Mouse (Mus musculus) spleen, adult 2 months (tissue): ENCODE measurements at regions not wholly inside any gene's neighbourhood (a gene's known extent, or its start where the extent isn't known, plus 50 kb on each side); places are given as distances from the start of the nearest gene placed in this dataset.

Experiments
- DNase-seq, 2 experiments: peaks; one replicate each; pipeline versions ENCODE4 v3.0.0 to v3.0.0-alpha.2; 2012 to 2021; ENCODE audit warnings: low spot score in 2 of 2, low read depth in 1 of 2
- H3K27ac ChIP-seq: fragments of 200-500 bp; 2 replicates; pipeline ENCODE4 v1.5.1; 2012; ENCODE audit warnings: low read length, inconsistent platforms; ENCODE audit not compliant: insufficient read depth
- H3K27me3 ChIP-seq: fragments of 200-500 bp; 2 replicates; pipeline ENCODE4 v1.6.1; 2012; ENCODE audit warnings: mild to moderate bottlenecking, moderate library complexity, low read length, inconsistent platforms; ENCODE audit not compliant: control insufficient read depth, insufficient read depth
- H3K36me3 ChIP-seq: fragments of 200-500 bp; 2 replicates; pipeline ENCODE4 v1.6.1; 2012; ENCODE audit warnings: mild to moderate bottlenecking, low read length, inconsistent platforms; ENCODE audit not compliant: control insufficient read depth, insufficient read depth
- H3K4me1 ChIP-seq: fragments of 200-500 bp; 2 replicates; pipeline ENCODE4 v1.6.1; 2011; ENCODE audit warnings: inconsistent platforms; ENCODE audit not compliant: control insufficient read depth, insufficient read depth, insufficient read length
- H3K4me3 ChIP-seq: fragments of 200-500 bp; 2 replicates; pipeline ENCODE4 v1.5.1; 2011; ENCODE audit warnings: mild to moderate bottlenecking, inconsistent platforms; ENCODE audit not compliant: insufficient read depth, insufficient read length; ENCODE audit errors: extremely low read depth
- CTCF ChIP-seq: fragments of 200-500 bp; IDR thresholded peaks from 2 replicates; pipeline ENCODE4 v1.5.1; 2011; ENCODE audit warnings: mild to moderate bottlenecking, inconsistent platforms; ENCODE audit not compliant: insufficient read depth, insufficient read length, insufficient replicate concordance; ENCODE audit errors: extremely low read depth
- POLR2A ChIP-seq: fragments of 200-500 bp; IDR thresholded peaks from 2 replicates; pipeline ENCODE4 v1.6.1; 2011; ENCODE audit warnings: low read depth, low read length, inconsistent platforms
- WGBS: fragments of 180-500 bp; shearing (Covaris S2); methylation state at CpG from one replicate; pipeline ENCODE4 v1.1.7; 2018; 5-methylcytosine and 5-hydroxymethylcytosine counted together

GRCm38 (mm10) chr5:77494601-77495000 lies 86.8 kb upstream of the Igfbp7 start:
- no peaks in the 10 kb centered on the region for H3K4me1 ChIP-seq
- TF ChIP-seq CTCF (no peak), POLR2A (no peak)
- WGBS = 68% methylated on average over 1 of the region's 1 CpGs

GRCm38 (mm10) chr5:77488969-77489368 lies 81.1 kb upstream of the Igfbp7 start:
- no peaks in the 10 kb centered on the region for H3K4me1 ChIP-seq
- H3K27me3 ChIP-seq = no peaks in the 10 kb centered on the region

More at GRCm38 (mm10) chr5:77494601-77495000, 86.8 kb upstream of the Igfbp7 start:
- no peak overlapping the region for H3K4me3 ChIP-seq
- H3K27ac ChIP-seq = no peak overlapping the region
- H3K36me3 ChIP-seq = no peaks in the 10 kb centered on the region
- no peak for DNase-seq
- no peaks in the 10 kb centered on the region for H3K27me3 ChIP-seq

DNA sequence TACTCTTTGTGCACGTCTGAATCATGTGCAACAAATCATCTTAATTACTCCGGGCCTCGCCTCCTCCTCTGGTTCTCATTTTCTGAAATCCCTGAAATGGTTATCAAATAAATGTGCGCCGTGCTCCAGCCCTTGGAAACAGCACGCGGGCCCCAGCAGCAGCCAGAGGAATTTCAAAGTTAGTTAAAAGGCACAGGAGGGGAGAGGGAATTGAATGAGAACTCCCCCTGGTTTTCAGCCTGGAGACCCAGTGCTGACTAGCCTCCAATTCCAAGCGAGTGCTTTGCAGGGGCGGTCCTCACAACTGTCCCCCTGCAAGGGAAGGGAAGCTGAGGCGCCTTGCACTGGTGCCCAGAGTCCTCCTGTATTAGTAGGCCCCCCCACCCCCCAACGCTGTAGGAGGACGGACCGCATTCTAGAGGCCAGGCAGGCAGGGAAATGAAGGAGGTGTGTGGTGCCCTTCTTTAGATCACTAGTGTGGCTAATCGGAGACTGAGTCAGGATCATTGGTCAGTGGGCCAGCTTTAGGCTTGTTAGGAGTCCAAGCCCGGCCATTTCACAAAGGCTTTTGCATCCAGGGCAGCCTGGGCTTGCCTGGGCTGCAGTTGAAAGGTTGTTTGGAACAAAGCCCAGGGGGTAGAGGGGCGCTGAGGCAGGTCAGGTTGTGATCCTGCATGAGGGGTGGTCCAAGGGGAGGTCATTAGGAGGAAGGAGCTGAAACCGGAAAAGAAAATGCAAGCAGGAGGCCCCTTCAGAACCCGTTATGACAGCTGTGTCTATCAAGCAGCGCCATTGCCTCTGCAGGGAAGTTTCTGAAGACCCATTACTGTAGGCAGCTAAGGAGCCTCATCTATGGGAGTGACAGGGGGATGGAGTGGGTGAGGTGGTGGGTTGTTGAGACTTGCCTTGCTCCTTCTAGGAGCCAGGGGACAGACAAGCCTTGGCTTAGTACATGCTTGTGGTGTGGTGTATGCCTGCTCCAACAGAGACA lies 80.3 kb upstream of the Igfbp7 start:
- no peaks in the 10 kb centered on the region for H3K4me1 ChIP-seq
- no peak for DNase-seq
- TF ChIP-seq CTCF (no peak), POLR2A (no peak)

More at GRCm38 (mm10) chr5:77488969-77489368, 81.1 kb upstream of the Igfbp7 start:
- Histone ChIP-seq H3K27ac (no peak overlapping the region), H3K36me3 (no peaks in the 10 kb centered on the region), H3K4me3 (no peak overlapping the region)
- TF ChIP-seq POLR2A (no peak), CTCF (no peak)
- no peak for DNase-seq
- whole genome bisulfite sequencing = 83% methylated on average over 5 of the region's 5 CpGs

GRCm38 (mm10) chr5:77483053-77483717 lies 75.3 kb upstream of the Igfbp7 start:
- H3K4me3 ChIP-seq = no peak overlapping the region
- H3K27me3 ChIP-seq = no peaks in the 10 kb centered on the region
- H3K4me1 ChIP-seq = no peaks in the 10 kb centered on the region
- TF ChIP-seq CTCF (no peak), POLR2A (no peak)
- H3K27ac ChIP-seq = no peak overlapping the region
- H3K36me3 ChIP-seq = no peaks in the 10 kb centered on the region
- 37% methylated on average over 9 of the region's 9 CpGs for WGBS
- DNase-seq = peak in 1 of 2 experiments; percentile 13

More for the DNA sequence above, 80.3 kb upstream of the Igfbp7 start:
- Histone ChIP-seq H3K4me3 (no peak overlapping the region), H3K27me3 (no peaks in the 10 kb centered on the region), H3K27ac (no peak overlapping the region), H3K36me3 (no peaks in the 10 kb centered on the region)
- WGBS = 65% methylated on average over 19 of the region's 19 CpGs

- no peak for TF ChIP-seq CTCF
- no peak for TF ChIP-seq POLR2A
- no peaks in the 10 kb centered on the region for H3K4me1 ChIP-seq
- WGBS = 79% methylated on average over 1 of the region's 1 CpGs
- no peaks in the 10 kb centered on the region for H3K36me3 ChIP-seq
- DNase-seq = no peak
- no peak overlapping the region for H3K27ac ChIP-seq
- no peaks in the 10 kb centered on the region for H3K27me3 ChIP-seq
- H3K4me3 ChIP-seq = no peak overlapping the region
Measured at GRCm38 (mm10) chr5:77481811-77482210, 74.0 kb upstream of the Igfbp7 start.

GRCm38 (mm10) chr5:77477794-77478193 lies 70.0 kb upstream of the Igfbp7 start:
- no peaks in the 10 kb centered on the region for H3K4me1 ChIP-seq
- TF ChIP-seq CTCF = no peak
- H3K27me3 ChIP-seq = no peaks in the 10 kb centered on the region
- H3K4me3 ChIP-seq = no peak overlapping the region
- no peak overlapping the region for H3K27ac ChIP-seq
- 86% methylated on average over 9 of the region's 9 CpGs for WGBS
- H3K36me3 ChIP-seq = no peaks in the 10 kb centered on the region
- no peak for DNase-seq
